Comparison of ENCODE assay signal across 9 mouse cellular contexts in the genomic region with DNA sequence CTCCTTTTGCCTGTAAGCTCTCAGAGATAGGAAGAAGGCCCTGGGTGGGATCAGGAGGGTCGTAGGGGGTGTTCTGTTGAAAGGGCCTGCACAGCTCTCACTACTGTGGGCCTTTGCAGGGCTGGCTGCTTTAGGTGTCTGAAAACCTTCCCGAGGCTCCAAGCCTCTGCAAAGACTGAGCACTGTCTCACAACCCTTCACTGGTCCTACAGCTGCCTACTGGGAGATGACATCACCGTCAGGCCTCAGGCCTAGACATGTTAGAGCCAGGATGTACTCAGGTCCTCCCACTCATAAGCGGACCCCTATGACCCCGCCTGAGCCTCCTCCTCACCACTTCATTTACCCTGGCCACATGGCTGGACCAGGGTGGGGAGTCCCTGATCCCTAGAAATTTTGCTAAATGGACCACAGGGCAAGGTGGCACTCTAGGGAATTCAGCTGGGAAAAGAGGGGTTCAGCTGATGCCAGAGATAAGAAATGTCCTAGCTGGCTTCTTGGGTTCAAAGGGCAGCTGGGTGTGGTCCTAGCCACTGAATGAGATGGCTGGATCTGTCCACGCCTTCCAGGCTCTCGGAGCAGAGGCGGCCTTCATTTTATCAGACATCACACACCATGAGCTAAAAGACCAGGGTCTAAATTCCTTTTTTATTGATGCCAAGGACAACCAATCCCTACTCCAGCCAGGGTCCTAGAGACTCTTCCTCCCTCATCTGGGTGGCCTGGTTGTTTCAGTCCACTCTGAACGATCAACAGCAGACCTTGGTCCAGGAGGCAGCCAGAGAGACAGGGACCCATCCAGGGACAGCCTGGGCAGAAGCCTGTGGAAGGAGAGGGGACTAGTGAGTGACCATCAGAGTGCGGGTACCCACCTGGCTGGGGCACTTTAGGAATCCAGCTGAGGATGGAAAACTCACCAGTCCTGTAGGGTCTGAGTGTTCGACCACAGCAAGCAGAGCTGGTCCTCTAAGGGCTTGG. TPM values are rescaled to one million over a fixed set of nuclear protein-coding genes. Genes with fewer than 3 reads are reported as not detected.
A peak's percentile ranks its signal among the peaks of the same experiment; 100 is the strongest.
DNase-seq lines count a peak whose midpoint lies in the region; ATAC-seq lines count a peak whose summit lies in the region.
"Had no signal": no experiment of that assay in that cellular context is flagged by ENCODE, and none has a peak within 500 bp of the region (broad histone marks: within the 10 kb centered on the region; RNA-seq: fewer than 3 reads in every experiment).

No protein-coding gene starts in this region.

- H3K36me3 ChIP-seq in hindbrain, embryonic 10.5 days: no peaks in the 10 kb centered on the region
- H3K36me3 ChIP-seq in hindbrain, embryonic 11.5 days (ENCODE audit: control insufficient read depth, insufficient read depth, low read length): no peaks in the 10 kb centered on the region
- H3K36me3 ChIP-seq in embryonic facial prominence, embryonic 13.5 days: no peaks in the 10 kb centered on the region
- no peaks in the 10 kb centered on the region for H3K36me3 ChIP-seq in intestine, embryonic 16.5 days (ENCODE audit: control insufficient read depth, insufficient read depth, low read length)
- no peaks in the 10 kb centered on the region for H3K36me3 ChIP-seq in neural tube, embryonic 12.5 days

- peaks cover 47% of the 10 kb centered on the region for H3K27me3 ChIP-seq in hindbrain, embryonic 10.5 days (ENCODE audit: insufficient read depth, poor library complexity, severe bottlenecking)
- 0 out of 2 replicates have a peak, but pooled peaks cover 3% of the 10 kb centered on the region for H3K27me3 ChIP-seq in hindbrain, embryonic 11.5 days (ENCODE audit: control insufficient read depth, insufficient read depth, low read length)
- peaks cover 16% of the 10 kb centered on the region for H3K27me3 ChIP-seq in embryonic facial prominence, embryonic 13.5 days
- H3K27me3 ChIP-seq in intestine, embryonic 16.5 days (replicated peaks; ENCODE audit: control insufficient read depth, insufficient read depth, low read length): no peaks in the 10 kb centered on the region
- 0 out of 2 replicates have a peak, but pooled peaks cover 3% of the 10 kb centered on the region for H3K27me3 ChIP-seq in neural tube, embryonic 12.5 days (replicated peaks)

- DNase-seq in hindbrain, embryonic 10.5 days (ENCODE audit: low spot score): no peak
- no peak for DNase-seq in hindbrain, embryonic 11.5 days (ENCODE audit: low spot score)
- DNase-seq in retina, embryonic 14.5 days (ENCODE audit: low spot score): no peak
- DNase-seq in cerebellum, adult 9-10 months: no peak
- DNase-seq in urinary bladder, postnatal 14 days (ENCODE audit: low spot score): no peak
- DNase-seq: gastrocnemius, postnatal 10 days had no signal

- 77% methylated on average over 11 of the region's 11 CpGs for WGBS in hindbrain, embryonic 10.5 days
- WGBS in hindbrain, embryonic 11.5 days: 78% methylated on average over 11 of the region's 11 CpGs
- 74% methylated on average over 11 of the region's 11 CpGs for WGBS in embryonic facial prominence, embryonic 13.5 days
- WGBS in intestine, embryonic 16.5 days: 60% methylated on average over 11 of the region's 11 CpGs
- 78% methylated on average over 11 of the region's 11 CpGs for WGBS in neural tube, embryonic 12.5 days

- H3K9me3 ChIP-seq in hindbrain, embryonic 10.5 days: no peaks in the 10 kb centered on the region
- H3K9me3 ChIP-seq in hindbrain, embryonic 11.5 days (ENCODE audit: control insufficient read depth, low read length): no peaks in the 10 kb centered on the region
- H3K9me3 ChIP-seq in embryonic facial prominence, embryonic 13.5 days: no peaks in the 10 kb centered on the region
- no peaks in the 10 kb centered on the region for H3K9me3 ChIP-seq in intestine, embryonic 16.5 days (ENCODE audit: control insufficient read depth, low read length)
- no peaks in the 10 kb centered on the region for H3K9me3 ChIP-seq in neural tube, embryonic 12.5 days

- H3K4me1 ChIP-seq in hindbrain, embryonic 10.5 days (replicated peaks): peaks cover 43% of the 10 kb centered on the region
- H3K4me1 ChIP-seq in hindbrain, embryonic 11.5 days (replicated peaks; ENCODE audit: control insufficient read depth, insufficient read depth, low read length): peaks cover 5% of the 10 kb centered on the region; the same call in 1 of the 2 replicates
- peaks cover 9% of the 10 kb centered on the region for H3K4me1 ChIP-seq in embryonic facial prominence, embryonic 13.5 days
- H3K4me1 ChIP-seq in intestine, embryonic 16.5 days (ENCODE audit: control insufficient read depth, insufficient read depth, low read length): peaks cover 15% of the 10 kb centered on the region
- peaks cover 9% of the 10 kb centered on the region for H3K4me1 ChIP-seq in neural tube, embryonic 12.5 days

- ATAC-seq in hindbrain, embryonic 11.5 days (ENCODE audit: low FRiP score): no peak
- ATAC-seq in embryonic facial prominence, embryonic 13.5 days (ENCODE audit: insufficient number of reproducible peaks, insufficient read depth, low FRiP score, low TSS enrichment, low read depth): no peak
- peak; percentile 55 for ATAC-seq in intestine, embryonic 16.5 days
- 0 out of 2 replicates have a peak, but pooled peaks have one; percentile 15 for ATAC-seq in neural tube, embryonic 12.5 days (ENCODE audit: low FRiP score, low read depth)

- H3K9ac ChIP-seq in hindbrain, embryonic 11.5 days (ENCODE audit: low read depth, low read length): no peak overlapping the region
- H3K9ac ChIP-seq in embryonic facial prominence, embryonic 13.5 days: peak overlapping the region; percentile 73; the same call in 1 of the 2 replicates
- peak overlapping the region; percentile 70 for H3K9ac ChIP-seq in intestine, embryonic 16.5 days (ENCODE audit: low read depth, low read length)
- H3K9ac ChIP-seq in neural tube, embryonic 12.5 days: no peak overlapping the region

- H3K4me3 ChIP-seq in hindbrain, embryonic 10.5 days: peak overlapping the region; percentile 57
- no peak overlapping the region for H3K4me3 ChIP-seq in hindbrain, embryonic 11.5 days (ENCODE audit: low read depth, low read length)
- no peak overlapping the region; the same call in 1 of the 2 replicates for H3K4me3 ChIP-seq in embryonic facial prominence, embryonic 13.5 days
- H3K4me3 ChIP-seq in intestine, embryonic 16.5 days (ENCODE audit: low read length): peak overlapping the region; percentile 56
- H3K4me3 ChIP-seq in neural tube, embryonic 12.5 days: no peak overlapping the region

- H3K4me2 ChIP-seq in hindbrain, embryonic 11.5 days (replicated peaks; ENCODE audit: low read depth, low read length): no peak overlapping the region; the same call in 1 of the 2 replicates
- peak overlapping the region; percentile 97 for H3K4me2 ChIP-seq in embryonic facial prominence, embryonic 13.5 days
- H3K4me2 ChIP-seq in intestine, embryonic 16.5 days (ENCODE audit: low read depth, low read length): peak overlapping the region; percentile 98
- H3K4me2 ChIP-seq in neural tube, embryonic 12.5 days (replicated peaks): peak overlapping the region; percentile 95

- peak overlapping the region; percentile 77; the same call in 1 of the 2 replicates for H3K27ac ChIP-seq in hindbrain, embryonic 10.5 days
- no peak overlapping the region for H3K27ac ChIP-seq in hindbrain, embryonic 11.5 days (ENCODE audit: low read depth, low read length)
- H3K27ac ChIP-seq in embryonic facial prominence, embryonic 13.5 days: no peak overlapping the region
- peak overlapping the region; percentile 93 for H3K27ac ChIP-seq in intestine, embryonic 16.5 days (ENCODE audit: low read length)
- no peak overlapping the region for H3K27ac ChIP-seq in neural tube, embryonic 12.5 days

RNA-seq across cellular contexts. Expression of a gene that starts 0.9 kb away (rescaled TPM):
- polyA plus RNA-seq in hindbrain, embryonic 10.5 days (2016; fragmentation: Nextera tagmentation; extraction: Ambion mirVana): 8.2 and 12.3 TPM in 2 replicates
- 4.8 and 5.1 TPM in 2 replicates for polyA plus RNA-seq in hindbrain, embryonic 11.5 days (2014; fragmentation: Nextera tagmentation; extraction: Ambion mirVana)
- 1.1 and 1.9 TPM in 2 replicates for polyA plus RNA-seq in embryonic facial prominence, embryonic 13.5 days (2015; fragmentation: Nextera tagmentation; extraction: Ambion mirVana)
- polyA plus RNA-seq in intestine, embryonic 16.5 days (2015; fragmentation: Nextera tagmentation; extraction: Ambion mirVana): 304 and 334 TPM in 2 replicates
- 4.5 and 7.1 TPM in 2 replicates for polyA plus RNA-seq in neural tube, embryonic 12.5 days (2016; fragmentation: Nextera tagmentation; extraction: Ambion mirVana)

RNA-seq across cellular contexts. Expression of a gene that starts 1.4 kb away (rescaled TPM):
- 0.32 TPM in 1 of 2 replicates, not detected in the other for polyA plus RNA-seq in hindbrain, embryonic 10.5 days (2016; fragmentation: Nextera tagmentation; extraction: Ambion mirVana)
- polyA plus RNA-seq in hindbrain, embryonic 11.5 days (2014; fragmentation: Nextera tagmentation; extraction: Ambion mirVana): not detected in 2 replicates
- polyA plus RNA-seq in embryonic facial prominence, embryonic 13.5 days (2015; fragmentation: Nextera tagmentation; extraction: Ambion mirVana): 2.0 TPM in 1 of 2 replicates, not detected in the other
- 167 and 234 TPM in 2 replicates for polyA plus RNA-seq in intestine, embryonic 16.5 days (2015; fragmentation: Nextera tagmentation; extraction: Ambion mirVana)
- not detected in 2 replicates for polyA plus RNA-seq in neural tube, embryonic 12.5 days (2016; fragmentation: Nextera tagmentation; extraction: Ambion mirVana)

RNA-seq across cellular contexts. Expression of a gene that starts 11.7 kb away (rescaled TPM):
- polyA plus RNA-seq in hindbrain, embryonic 10.5 days (2016; fragmentation: Nextera tagmentation; extraction: Ambion mirVana): 1.0 and 1.2 TPM in 2 replicates
- polyA plus RNA-seq in hindbrain, embryonic 11.5 days (2014; fragmentation: Nextera tagmentation; extraction: Ambion mirVana): 0.77 and 1.1 TPM in 2 replicates
- 2.0 and 2.4 TPM in 2 replicates for polyA plus RNA-seq in embryonic facial prominence, embryonic 13.5 days (2015; fragmentation: Nextera tagmentation; extraction: Ambion mirVana)
- polyA plus RNA-seq in intestine, embryonic 16.5 days (2015; fragmentation: Nextera tagmentation; extraction: Ambion mirVana): 6.5 and 9.1 TPM in 2 replicates
- 1.0 and 1.7 TPM in 2 replicates for polyA plus RNA-seq in neural tube, embryonic 12.5 days (2016; fragmentation: Nextera tagmentation; extraction: Ambion mirVana)

RNA-seq across cellular contexts. Expression of a gene that starts 13.8 kb away (rescaled TPM):
- polyA plus RNA-seq in hindbrain, embryonic 10.5 days (2016; fragmentation: Nextera tagmentation; extraction: Ambion mirVana): 0.34 and 0.35 TPM in 2 replicates
- 0.25 and 0.33 TPM in 2 replicates for polyA plus RNA-seq in hindbrain, embryonic 11.5 days (2014; fragmentation: Nextera tagmentation; extraction: Ambion mirVana)
- polyA plus RNA-seq in embryonic facial prominence, embryonic 13.5 days (2015; fragmentation: Nextera tagmentation; extraction: Ambion mirVana): 1.3 and 1.7 TPM in 2 replicates
- polyA plus RNA-seq in intestine, embryonic 16.5 days (2015; fragmentation: Nextera tagmentation; extraction: Ambion mirVana): 0.23 and 0.48 TPM in 2 replicates
- 0.82 and 0.94 TPM in 2 replicates for polyA plus RNA-seq in neural tube, embryonic 12.5 days (2016; fragmentation: Nextera tagmentation; extraction: Ambion mirVana)

RNA-seq across cellular contexts. Expression of a gene that starts 49.4 kb away (rescaled TPM):
- polyA plus RNA-seq in hindbrain, embryonic 10.5 days (2016; fragmentation: Nextera tagmentation; extraction: Ambion mirVana): 106 and 108 TPM in 2 replicates
- polyA plus RNA-seq in hindbrain, embryonic 11.5 days (2014; fragmentation: Nextera tagmentation; extraction: Ambion mirVana): 67.1 and 78.6 TPM in 2 replicates
- 78.5 and 82.0 TPM in 2 replicates for polyA plus RNA-seq in embryonic facial prominence, embryonic 13.5 days (2015; fragmentation: Nextera tagmentation; extraction: Ambion mirVana)
- polyA plus RNA-seq in intestine, embryonic 16.5 days (2015; fragmentation: Nextera tagmentation; extraction: Ambion mirVana): 55.2 and 56.7 TPM in 2 replicates
- 88.0 and 92.7 TPM in 2 replicates for polyA plus RNA-seq in neural tube, embryonic 12.5 days (2016; fragmentation: Nextera tagmentation; extraction: Ambion mirVana)

Comparison
In these comparisons a context has a peak if more than half of its experiments do, and no peak if none do; other contexts are left out.
1. H3K27ac ChIP-seq: peak in hindbrain, embryonic 10.5 days (single experiment) and intestine, embryonic 16.5 days (single experiment); none in hindbrain, embryonic 11.5 days (single experiment), embryonic facial prominence, embryonic 13.5 days (single experiment) and neural tube, embryonic 12.5 days (single experiment).
2. H3K4me3 ChIP-seq: peak in hindbrain, embryonic 10.5 days (single experiment) and intestine, embryonic 16.5 days (single experiment); none in hindbrain, embryonic 11.5 days (single experiment), embryonic facial prominence, embryonic 13.5 days (single experiment) and neural tube, embryonic 12.5 days (single experiment).
3. ATAC-seq: peak in intestine, embryonic 16.5 days (single experiment) and neural tube, embryonic 12.5 days (single experiment); none in hindbrain, embryonic 11.5 days (single experiment) and embryonic facial prominence, embryonic 13.5 days (single experiment).
4. H3K9ac ChIP-seq: peak in embryonic facial prominence, embryonic 13.5 days (single experiment) and intestine, embryonic 16.5 days (single experiment); none in hindbrain, embryonic 11.5 days (single experiment) and neural tube, embryonic 12.5 days (single experiment).
5. RNA of a gene that starts 0.9 kb away (polyA plus RNA-seq): 304 to 334 TPM in intestine, embryonic 16.5 days; 8.2 to 12.3 TPM in hindbrain, embryonic 10.5 days, 4.8 to 5.1 TPM in hindbrain, embryonic 11.5 days, 4.5 to 7.1 TPM in neural tube, embryonic 12.5 days and 1.1 to 1.9 TPM in embryonic facial prominence, embryonic 13.5 days; every median in the first group is over 10 times any median in the second.
6. RNA of a gene that starts 1.4 kb away (polyA plus RNA-seq): 167 to 234 TPM in intestine, embryonic 16.5 days; not detected in hindbrain, embryonic 11.5 days, not detected in neural tube, embryonic 12.5 days, 0.32 TPM in hindbrain, embryonic 10.5 days and 2.0 TPM in embryonic facial prominence, embryonic 13.5 days; every median in the first group is over 10 times any median in the second.